Mouse (Mus musculus): ENCODE data around the gene Acap1. TPM values are rescaled to one million over a fixed set of nuclear protein-coding genes. Genes with fewer than 3 reads are reported as not detected.

Acap1 gene
- 0.14 and 0.47 TPM in 2 replicates for polyA plus RNA-seq (2015; fragmentation: Nextera tagmentation; extraction: Ambion mirVana)

GRCm38 (mm10) chr11:69895291-69895690 is at the start of gene Acap1:
Gene Acap1, minus strand, starts transcription at chr11:69895539.

GRCm38 (mm10) chr11:69935137-69935879 is 40.0 kb upstream of the Acap1 start, which contains the start of gene Ybx2:
Gene Ybx2, plus strand, starts transcription at chr11:69935796.

GRCm38 (mm10) chr11:69921114-69922011 is 26.0 kb upstream of the Acap1 start, which contains the start of gene Eif5a:
Gene Eif5a, minus strand, starts transcription at chr11:69921958.

GRCm38 (mm10) chr11:69913554-69914371 is 18.4 kb upstream of the Acap1 start, which contains the start of gene Gps2:
Gene Gps2, plus strand, starts transcription at chr11:69913888.

GRCm38 (mm10) chr11:69900471-69901405 is 5.4 kb upstream of the Acap1 start, which contains the start of the genes 2810408A11Rik and Neurl4:
Gene 2810408A11Rik, minus strand, starts transcription at chr11:69900987.
Gene Neurl4, plus strand, starts transcription at chr11:69901072.

GRCm38 (mm10) chr11:69880853-69881603 is 14.3 kb downstream of the Acap1 start, which contains the start of gene Kctd11:
Gene Kctd11, minus strand, starts transcription at chr11:69881406.

GRCm38 (mm10) chr11:69877878-69878277 is 17.5 kb downstream of the Acap1 start, which contains the start of gene Tmem95:
Gene Tmem95, minus strand, starts transcription at chr11:69878018.

GRCm38 (mm10) chr11:69858113-69858998 is 37.0 kb downstream of the Acap1 start, which contains the start of gene Tnk1:
Gene Tnk1, minus strand, starts transcription at chr11:69858730.

GRCm38 (mm10) chr11:69846198-69846680 is 49.1 kb downstream of the Acap1 start, which contains the start of gene Plscr3:
Gene Plscr3, plus strand, starts transcription at chr11:69846376.

GRCm38 (mm10) chr11:69837952-69838713 is 57.2 kb downstream of the Acap1 start, which contains the start of gene Tmem256:
Gene Tmem256, plus strand, starts transcription at chr11:69838514.

GRCm38 (mm10) chr11:69837604-69837951 is 57.8 kb downstream of the Acap1 start, which contains the start of gene Nlgn2:
Gene Nlgn2, minus strand, starts transcription at chr11:69837784.

Small RNA genes lying within 50 kb of the gene (microRNA-seq; reads per million reads assigned to microRNA genes)
- not detected for gene Mir6924

Other genes starting within 250 kb of the Acap1 start
- 3.2 and 7.1 TPM in 2 replicates for gene Sox15, start 240.2 kb downstream of the Acap1 start, polyA plus RNA-seq (2015; fragmentation: Nextera tagmentation; extraction: Ambion mirVana)
- 33.5 and 41.2 TPM in 2 replicates for gene Mpdu1, start 232.9 kb downstream of the Acap1 start, polyA plus RNA-seq (2015; fragmentation: Nextera tagmentation; extraction: Ambion mirVana)
- gene Cd68, start 229.4 kb downstream of the Acap1 start, polyA plus RNA-seq (2015; fragmentation: Nextera tagmentation; extraction: Ambion mirVana), result 27.9 and 48.1 TPM in 2 replicates
- gene Eif4a1, start 223.1 kb downstream of the Acap1 start, polyA plus RNA-seq (2015; fragmentation: Nextera tagmentation; extraction: Ambion mirVana), result 378 and 433 TPM in 2 replicates
- gene Senp3, start 213.5 kb downstream of the Acap1 start, polyA plus RNA-seq (2015; fragmentation: Nextera tagmentation; extraction: Ambion mirVana), result 46.3 and 49.8 TPM in 2 replicates
- gene Tnfsf13, start 209.8 kb downstream of the Acap1 start, polyA plus RNA-seq (2015; fragmentation: Nextera tagmentation; extraction: Ambion mirVana), result 0.47 and 0.62 TPM in 2 replicates
- gene Tnfsf12, start 199.7 kb downstream of the Acap1 start, polyA plus RNA-seq (2015; fragmentation: Nextera tagmentation; extraction: Ambion mirVana), result 17.2 and 17.8 TPM in 2 replicates
- 4.7 and 5.4 TPM in 2 replicates for gene Tnfsfm13, start 199.4 kb downstream of the Acap1 start, polyA plus RNA-seq (2015; fragmentation: Nextera tagmentation; extraction: Ambion mirVana)
- gene Polr2a, start 136.9 kb downstream of the Acap1 start, polyA plus RNA-seq (2015; fragmentation: Nextera tagmentation; extraction: Ambion mirVana), result 9.3 and 10.3 TPM in 2 replicates
- not detected in 2 replicates for gene Slc35g3, start 133.6 kb downstream of the Acap1 start, polyA plus RNA-seq (2015; fragmentation: Nextera tagmentation; extraction: Ambion mirVana)
- 3.9 and 4.3 TPM in 2 replicates for gene Zbtb4, start 129.6 kb downstream of the Acap1 start, polyA plus RNA-seq (2015; fragmentation: Nextera tagmentation; extraction: Ambion mirVana)
- 5.9 and 6.9 TPM in 2 replicates for gene Chrnb1, start 99.6 kb downstream of the Acap1 start, polyA plus RNA-seq (2015; fragmentation: Nextera tagmentation; extraction: Ambion mirVana)
- gene Fgf11, start 93.7 kb downstream of the Acap1 start, polyA plus RNA-seq (2015; fragmentation: Nextera tagmentation; extraction: Ambion mirVana), result 0.78 and 0.86 TPM in 2 replicates
- gene Tmem102, start 89.9 kb downstream of the Acap1 start, polyA plus RNA-seq (2015; fragmentation: Nextera tagmentation; extraction: Ambion mirVana), result 13.7 TPM in 2 replicates
- not detected in 2 replicates for gene Gm39566, start 80.2 kb downstream of the Acap1 start, polyA plus RNA-seq (2015; fragmentation: Nextera tagmentation; extraction: Ambion mirVana)
- not detected in 2 replicates for gene Spem2, start 77.1 kb downstream of the Acap1 start, polyA plus RNA-seq (2015; fragmentation: Nextera tagmentation; extraction: Ambion mirVana)
- gene Spem1, start 73.4 kb downstream of the Acap1 start, polyA plus RNA-seq (2015; fragmentation: Nextera tagmentation; extraction: Ambion mirVana), result 0.25 TPM in 1 of 2 replicates, not detected in the other
- gene Nlgn2, start 57.8 kb downstream of the Acap1 start, polyA plus RNA-seq (2015; fragmentation: Nextera tagmentation; extraction: Ambion mirVana), result 3.0 and 3.5 TPM in 2 replicates
- 421 and 430 TPM in 2 replicates for gene Tmem256, start 57.0 kb downstream of the Acap1 start, polyA plus RNA-seq (2015; fragmentation: Nextera tagmentation; extraction: Ambion mirVana)
- 94.6 and 111 TPM in 2 replicates for gene Plscr3, start 49.2 kb downstream of the Acap1 start, polyA plus RNA-seq (2015; fragmentation: Nextera tagmentation; extraction: Ambion mirVana)
- gene Tnk1, start 36.8 kb downstream of the Acap1 start, polyA plus RNA-seq (2015; fragmentation: Nextera tagmentation; extraction: Ambion mirVana), result 6.2 and 6.4 TPM in 2 replicates
- not detected in 2 replicates for gene Tmem95, start 17.5 kb downstream of the Acap1 start, polyA plus RNA-seq (2015; fragmentation: Nextera tagmentation; extraction: Ambion mirVana)
- 9.2 and 10.3 TPM in 2 replicates for gene Kctd11, start 14.1 kb downstream of the Acap1 start, polyA plus RNA-seq (2015; fragmentation: Nextera tagmentation; extraction: Ambion mirVana)
- 2.4 and 2.8 TPM in 2 replicates for gene 2810408A11Rik, start 5.4 kb upstream of the Acap1 start, polyA plus RNA-seq (2015; fragmentation: Nextera tagmentation; extraction: Ambion mirVana)
- 3.3 and 4.0 TPM in 2 replicates for gene Neurl4, start 5.5 kb upstream of the Acap1 start, polyA plus RNA-seq (2015; fragmentation: Nextera tagmentation; extraction: Ambion mirVana)
- 40.4 and 40.8 TPM in 2 replicates for gene Gps2, start 18.3 kb upstream of the Acap1 start, polyA plus RNA-seq (2015; fragmentation: Nextera tagmentation; extraction: Ambion mirVana)
- gene Eif5a, start 26.4 kb upstream of the Acap1 start, polyA plus RNA-seq (2015; fragmentation: Nextera tagmentation; extraction: Ambion mirVana), result 1,055 and 1,123 TPM in 2 replicates
- gene Ybx2, start 40.3 kb upstream of the Acap1 start, polyA plus RNA-seq (2015; fragmentation: Nextera tagmentation; extraction: Ambion mirVana), result 0.54 and 1.3 TPM in 2 replicates
- gene Slc2a4, start 52.6 kb upstream of the Acap1 start, polyA plus RNA-seq (2015; fragmentation: Nextera tagmentation; extraction: Ambion mirVana), result 181 and 186 TPM in 2 replicates
- 61.3 and 78.2 TPM in 2 replicates for gene Cldn7, start 69.2 kb upstream of the Acap1 start, polyA plus RNA-seq (2015; fragmentation: Nextera tagmentation; extraction: Ambion mirVana)
- gene Ctdnep1, start 85.6 kb upstream of the Acap1 start, polyA plus RNA-seq (2015; fragmentation: Nextera tagmentation; extraction: Ambion mirVana), result 17.5 and 18.5 TPM in 2 replicates
- 83.8 and 90.4 TPM in 2 replicates for gene Elp5, start 87.0 kb upstream of the Acap1 start, polyA plus RNA-seq (2015; fragmentation: Nextera tagmentation; extraction: Ambion mirVana)
- 483 and 506 TPM in 2 replicates for gene Gabarap, start 95.6 kb upstream of the Acap1 start, polyA plus RNA-seq (2015; fragmentation: Nextera tagmentation; extraction: Ambion mirVana)
- gene Phf23, start 100.2 kb upstream of the Acap1 start, polyA plus RNA-seq (2015; fragmentation: Nextera tagmentation; extraction: Ambion mirVana), result 46.2 and 46.3 TPM in 2 replicates
- gene Dvl2, start 105.1 kb upstream of the Acap1 start, polyA plus RNA-seq (2015; fragmentation: Nextera tagmentation; extraction: Ambion mirVana), result 13.4 and 13.8 TPM in 2 replicates
- gene Acadvl, start 119.9 kb upstream of the Acap1 start, polyA plus RNA-seq (2015; fragmentation: Nextera tagmentation; extraction: Ambion mirVana), result 89.2 and 94.2 TPM in 2 replicates
- 4.8 and 5.2 TPM in 2 replicates for gene Dlg4, start 121.4 kb upstream of the Acap1 start, polyA plus RNA-seq (2015; fragmentation: Nextera tagmentation; extraction: Ambion mirVana)
- gene Asgr1, start 158.5 kb upstream of the Acap1 start, polyA plus RNA-seq (2015; fragmentation: Nextera tagmentation; extraction: Ambion mirVana), result 0.23 and 0.55 TPM in 2 replicates
- not detected in 2 replicates for gene Asgr2, start 197.1 kb upstream of the Acap1 start, polyA plus RNA-seq (2015; fragmentation: Nextera tagmentation; extraction: Ambion mirVana)
- gene Mgl2, start 234.8 kb upstream of the Acap1 start, polyA plus RNA-seq (2015; fragmentation: Nextera tagmentation; extraction: Ambion mirVana), result 0.58 and 0.90 TPM in 2 replicates